Mouse (Mus musculus): ENCODE results near the gene Arl6ip4. TPM values are rescaled to one million over a fixed set of nuclear protein-coding genes. Genes with fewer than 3 reads are reported as not detected.

Gene Arl6ip4
- total RNA-seq, 2 experiments from 2014 or later, result 60.7 to 65.3 TPM

GRCm38 (mm10) chr5:124149028-124149427, 33.1 kb downstream of the Arl6ip4 start:
- DNase-seq (ENCODE audit: low spot score in 2 of 2), result no peak

DNA sequence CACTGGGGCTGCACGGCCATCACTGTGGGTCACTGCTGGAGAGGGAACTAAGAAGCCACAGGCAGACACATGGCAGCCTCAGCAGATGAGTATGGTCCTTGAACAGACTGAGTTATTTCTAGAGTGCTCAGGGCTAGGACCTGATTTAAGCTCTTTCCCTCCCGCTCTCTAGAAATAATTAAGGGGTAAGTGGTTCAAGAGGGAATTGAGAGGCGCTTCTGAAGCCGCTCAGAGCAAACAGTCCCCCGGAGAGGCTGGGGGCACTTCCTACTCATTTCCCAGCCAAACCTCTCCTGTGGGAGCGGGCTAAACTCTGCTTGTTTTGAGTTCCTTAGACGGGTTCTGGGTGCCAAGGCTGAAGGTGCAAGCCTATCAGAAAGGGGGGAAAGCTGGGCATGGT, 35.0 kb downstream of the Arl6ip4 start:
- DNase-seq (ENCODE audit: low spot score in 2 of 2), result no peak

- DNase-seq (ENCODE audit: low spot score in 2 of 2), result no peak
These were observed 36.8 kb downstream of the Arl6ip4 start for GRCm38 (mm10) chr5:124152734-124153133.

DNA sequence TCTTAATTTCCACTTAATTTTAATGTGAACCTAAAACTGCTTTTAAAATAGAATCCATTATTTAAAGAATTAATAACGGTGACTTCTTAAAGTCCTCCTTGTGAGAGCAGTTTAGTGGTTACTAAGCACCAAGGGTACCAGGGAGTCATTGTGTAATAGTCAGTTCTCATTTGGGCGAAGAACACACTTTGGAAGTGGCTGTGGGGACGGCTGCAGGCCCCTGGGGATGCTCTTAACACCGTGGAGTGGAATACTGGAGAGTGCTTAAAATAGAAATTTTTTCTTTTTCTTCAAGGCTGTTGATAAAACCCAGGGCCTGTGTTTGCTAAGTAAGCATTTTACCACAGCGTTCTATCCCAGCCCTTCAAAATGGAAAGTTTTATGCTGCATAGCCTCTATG, 40.1 kb downstream of the Arl6ip4 start:
- no peak for DNase-seq (ENCODE audit: low spot score in 2 of 2)

DNA sequence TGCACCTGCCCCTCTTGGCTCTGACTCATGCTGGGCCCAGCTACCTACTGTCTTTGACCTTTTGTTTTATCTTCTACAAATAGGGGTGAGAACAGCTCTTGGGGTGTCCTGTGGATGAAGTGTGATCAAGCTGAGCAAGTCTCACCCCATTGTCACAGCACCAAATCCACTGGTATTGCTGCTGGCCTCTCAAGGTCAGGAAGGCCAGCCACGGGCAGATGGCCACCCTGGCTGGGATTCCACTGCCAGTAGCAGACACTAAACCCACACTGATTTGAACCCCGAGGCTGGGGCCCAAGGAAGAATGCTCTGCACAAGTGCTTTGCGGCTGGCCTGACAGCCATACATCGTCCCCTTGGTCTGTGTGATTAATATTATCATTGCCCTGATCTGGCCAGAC, 42.4 kb downstream of the Arl6ip4 start:
- no peak for DNase-seq (ENCODE audit: low spot score in 2 of 2)

GRCm38 (mm10) chr5:124159453-124159852, 43.6 kb downstream of the Arl6ip4 start:
- no peak for DNase-seq (ENCODE audit: low spot score in 2 of 2)

- no peak for DNase-seq (ENCODE audit: low spot score in 2 of 2)
These were observed 45.9 kb downstream of the Arl6ip4 start for GRCm38 (mm10) chr5:124161831-124162230.

GRCm38 (mm10) chr5:124162577-124162976, 46.7 kb downstream of the Arl6ip4 start:
- DNase-seq (ENCODE audit: low spot score in 2 of 2), result peak in 1 of 2 experiments; percentile 62

GRCm38 (mm10) chr5:124163445-124163844, 47.6 kb downstream of the Arl6ip4 start:
- no peak for DNase-seq (ENCODE audit: low spot score in 2 of 2)

- peak; percentile 55 to 70 for DNase-seq (ENCODE audit: low spot score in 2 of 2)
These were observed 50.0 kb downstream of the Arl6ip4 start for GRCm38 (mm10) chr5:124165622-124166570.

DNA sequence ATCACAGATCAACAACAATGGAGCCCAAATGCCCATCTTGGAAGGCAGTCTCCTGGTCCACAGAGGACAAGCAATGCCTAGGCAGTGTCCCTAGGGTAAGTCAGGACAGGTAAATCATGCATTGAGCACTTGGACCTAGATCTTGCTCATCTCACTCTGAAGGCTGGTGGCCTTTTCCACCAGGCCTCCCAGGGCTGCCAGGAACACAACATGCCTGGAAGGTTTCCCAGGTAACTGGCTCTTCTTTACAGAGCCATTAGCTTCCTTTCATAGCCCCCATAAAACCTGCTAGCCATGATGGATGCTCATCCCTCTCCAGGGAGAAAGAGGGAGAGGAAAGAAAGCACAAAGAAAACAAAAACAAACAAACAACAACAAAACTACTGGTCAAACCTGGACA, 50.9 kb downstream of the Arl6ip4 start:
- no peak for DNase-seq (ENCODE audit: low spot score in 2 of 2)

GRCm38 (mm10) chr5:124167621-124168020, 51.7 kb downstream of the Arl6ip4 start:
- no peak for DNase-seq (ENCODE audit: low spot score in 2 of 2)

Other genes with a start within 250 kb of the Arl6ip4 start
- gene Hcar1, start 236.1 kb upstream of the Arl6ip4 start, total RNA-seq (2021), result 1 to 10 TPM; 1.7 to 2.2 TPM
- 10 to 100 TPM; 68.1 to 74.0 TPM for gene Denr, start 208.9 kb upstream of the Arl6ip4 start, total RNA-seq (2021)
- 1 to 10 TPM in 1 of 2 experiments, under 1 TPM in 1; 0.80 to 1.1 TPM for gene Gm43518, start 188.7 kb upstream of the Arl6ip4 start, total RNA-seq (2021)
- gene Ccdc62, start 185.4 kb upstream of the Arl6ip4 start, total RNA-seq (2021), result 1 to 10 TPM; 2.5 to 2.7 TPM
- gene Hip1r, start 142.5 kb upstream of the Arl6ip4 start, total RNA-seq (2021), result 10 to 100 TPM; 66.5 to 67.7 TPM
- 10 to 100 TPM; 43.2 to 50.5 TPM for gene Vps37b, start 83.8 kb upstream of the Arl6ip4 start, total RNA-seq (2021)
- gene Abcb9, start 20.3 kb upstream of the Arl6ip4 start, total RNA-seq (2021), result 10 to 100 TPM; 53.1 to 57.1 TPM
- 10 to 100 TPM; 36.3 to 39.2 TPM for gene Ogfod2, start 3.8 kb upstream of the Arl6ip4 start, total RNA-seq (2021)
- 100 to 1,000 TPM; 259 to 274 TPM for gene Pitpnm2, start 133.7 kb downstream of the Arl6ip4 start, total RNA-seq (2021)
- 10 to 100 TPM; 13.8 to 22.5 TPM for gene Mphosph9, start 211.9 kb downstream of the Arl6ip4 start, total RNA-seq (2021)
- 10 to 100 TPM; 14.0 TPM for gene 2810006K23Rik, start 212.0 kb downstream of the Arl6ip4 start, total RNA-seq (2021)
- 100 to 1,000 TPM; 162 to 168 TPM for gene Cdk2ap1, start 247.0 kb downstream of the Arl6ip4 start, total RNA-seq (2021)

Measured in left cerebral cortex, adult 18-20 months (tissue).